Mouse (Mus musculus): ENCODE measurements at regions not wholly inside any gene's neighbourhood (a gene's known extent, or its start where the extent isn't known, plus 50 kb on each side); places are given as distances from the start of the nearest gene placed in this dataset.

DNA sequence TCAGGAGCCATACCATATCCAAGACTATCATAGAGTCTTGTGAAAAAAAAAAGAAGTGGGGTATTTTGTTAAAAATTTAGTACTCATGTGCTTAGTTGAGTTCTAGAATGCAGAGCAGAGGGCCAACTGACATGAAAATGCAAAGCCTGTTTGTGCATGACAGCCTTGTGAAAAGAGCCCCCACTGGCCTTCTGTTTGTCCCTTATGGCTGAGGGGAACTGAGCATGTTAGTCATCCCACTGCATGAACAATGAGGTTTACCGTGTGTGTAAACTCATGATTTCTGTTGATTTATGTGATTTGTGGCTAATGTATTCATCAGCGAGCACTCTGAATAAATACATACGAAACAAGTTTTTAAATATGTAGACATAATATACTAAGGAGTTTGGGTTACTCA, 266.1 kb upstream of the Nox3 start:
- no peak for ATAC-seq (replicated peaks; ENCODE audit: low FRiP score, low TSS enrichment, poor library complexity, severe bottlenecking)

DNA sequence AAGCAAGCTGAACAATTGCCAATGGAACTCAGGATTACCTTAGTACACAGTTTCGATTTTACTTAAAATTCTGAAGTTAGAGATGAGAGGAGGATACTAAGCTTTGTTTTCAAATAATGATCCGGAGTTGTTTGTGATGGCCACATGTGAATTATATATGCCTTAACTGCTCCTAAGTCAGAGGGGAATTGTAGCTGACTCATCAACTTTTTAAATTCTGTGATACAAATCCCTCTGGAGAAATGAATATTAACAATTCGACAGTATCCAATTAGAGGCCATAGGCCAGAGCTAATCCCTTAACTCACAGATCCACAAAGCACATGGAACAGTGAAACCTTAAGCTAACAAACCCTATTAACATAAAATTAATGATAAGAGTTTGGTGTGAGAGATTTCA, 250.5 kb upstream of the Nox3 start:
- ATAC-seq (replicated peaks; ENCODE audit: low FRiP score, low TSS enrichment, poor library complexity, severe bottlenecking), result no peak

DNA sequence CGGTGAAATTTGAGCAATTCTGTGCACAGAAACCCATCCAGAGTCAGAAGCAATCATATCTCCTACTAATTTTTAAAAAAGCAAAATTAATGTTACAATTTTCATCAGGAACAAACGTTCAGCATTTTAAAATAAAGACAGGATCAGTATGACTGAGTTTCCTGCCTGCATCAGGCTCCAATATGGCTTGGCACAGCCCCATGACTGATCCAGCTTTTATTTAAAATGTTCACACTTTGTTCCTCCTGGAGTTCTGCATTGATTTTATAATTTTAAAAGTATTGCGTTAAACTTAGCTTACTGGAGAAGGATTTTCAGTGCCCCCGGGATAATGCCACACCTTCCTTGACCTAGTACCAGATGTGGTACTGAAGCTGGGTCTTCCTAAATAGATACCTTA, 240.3 kb upstream of the Nox3 start:
- no peak for ATAC-seq (replicated peaks; ENCODE audit: low FRiP score, low TSS enrichment, poor library complexity, severe bottlenecking)

DNA sequence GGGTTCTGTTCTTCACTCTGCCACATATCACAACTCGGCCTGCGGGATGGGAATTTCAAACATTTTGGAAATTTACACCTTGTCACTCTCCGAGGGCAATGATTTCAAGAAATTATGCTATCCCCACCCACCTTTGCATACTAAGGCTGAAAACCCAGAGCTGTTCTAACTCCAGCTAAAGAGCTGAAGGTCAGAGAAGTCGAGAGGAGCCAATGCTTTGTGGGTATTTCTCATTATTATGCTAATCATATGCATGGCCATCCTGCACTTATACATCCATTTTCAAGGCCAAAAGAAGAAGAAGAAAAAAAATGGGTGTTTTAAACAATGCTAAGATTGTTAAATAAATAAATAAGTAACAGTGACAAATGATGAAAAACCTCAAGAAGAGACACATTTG, 237.1 kb upstream of the Nox3 start:
- no peak for ATAC-seq (replicated peaks; ENCODE audit: low FRiP score, low TSS enrichment, poor library complexity, severe bottlenecking)

GRCm38 (mm10) chr17:3932071-3932470, 236.0 kb upstream of the Nox3 start:
- no peak for ATAC-seq (replicated peaks; ENCODE audit: low FRiP score, low TSS enrichment, poor library complexity, severe bottlenecking)

DNA sequence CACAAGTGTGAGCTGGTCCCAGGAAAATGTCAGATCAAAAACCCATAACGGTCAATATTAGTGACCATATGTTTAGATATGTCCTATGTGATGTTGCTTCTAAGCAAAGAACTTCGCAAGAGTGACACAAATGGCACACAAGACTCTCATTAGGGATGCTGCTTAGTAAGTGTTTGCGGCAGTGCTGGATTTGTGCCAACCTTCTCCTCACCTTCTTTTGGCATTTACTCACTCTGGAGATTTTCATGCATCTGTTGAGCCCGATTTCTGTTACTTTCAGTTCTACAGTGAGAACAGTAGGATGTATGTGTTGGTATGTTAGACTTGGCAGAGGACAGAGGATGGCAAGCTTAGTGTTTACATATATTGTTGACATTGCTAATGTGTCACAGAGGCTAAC, 231.0 kb upstream of the Nox3 start:
- ATAC-seq (replicated peaks; ENCODE audit: low FRiP score, low TSS enrichment, poor library complexity, severe bottlenecking), result no peak

GRCm38 (mm10) chr17:3920282-3920681, 224.2 kb upstream of the Nox3 start:
- no peak for ATAC-seq (replicated peaks; ENCODE audit: low FRiP score, low TSS enrichment, poor library complexity, severe bottlenecking)

GRCm38 (mm10) chr17:3892826-3893225, 196.8 kb upstream of the Nox3 start:
- ATAC-seq (replicated peaks; ENCODE audit: low FRiP score, low TSS enrichment, poor library complexity, severe bottlenecking), result no peak

- no peak for ATAC-seq (replicated peaks; ENCODE audit: low FRiP score, low TSS enrichment, poor library complexity, severe bottlenecking)
Measured at GRCm38 (mm10) chr17:3883146-3883545, 187.1 kb upstream of the Nox3 start.

- ATAC-seq (replicated peaks; ENCODE audit: low FRiP score, low TSS enrichment, poor library complexity, severe bottlenecking), result no peak
Measured at GRCm38 (mm10) chr17:3879075-3879474, 183.0 kb upstream of the Nox3 start.

DNA sequence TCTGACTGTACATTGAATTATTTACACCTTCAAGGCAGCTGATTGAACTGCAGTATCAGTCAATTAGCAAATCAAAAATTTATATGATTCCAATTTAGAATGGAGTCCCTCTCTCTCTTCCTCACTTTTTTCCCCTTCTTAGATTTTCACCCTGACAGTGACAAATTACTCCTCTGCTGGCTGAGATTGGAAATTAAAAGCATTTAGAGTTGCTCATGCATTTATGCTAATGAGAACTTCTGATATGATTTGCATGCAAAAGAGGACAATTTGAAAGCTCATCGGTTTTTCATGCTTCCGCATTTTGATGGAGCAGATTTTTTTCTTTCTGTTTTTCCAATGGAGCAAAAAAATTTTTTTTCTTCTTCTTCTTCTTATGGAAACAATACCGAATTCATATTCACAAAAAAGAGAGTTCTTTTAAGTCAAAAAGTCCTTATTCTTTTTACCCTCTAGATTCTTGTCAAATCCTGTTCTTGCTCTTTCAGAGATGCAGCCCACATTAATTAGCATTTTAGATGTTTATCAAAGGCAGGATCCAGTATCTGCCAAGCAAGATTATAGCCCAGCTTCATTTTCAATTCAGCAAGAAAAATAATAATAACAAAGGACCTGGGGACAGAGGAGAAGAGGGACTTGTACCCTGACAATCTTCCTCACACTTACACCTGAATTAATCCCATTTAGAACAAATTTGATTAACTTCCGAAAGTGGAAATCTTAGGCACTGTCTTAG, 173.6 kb upstream of the Nox3 start:
- no peak for ATAC-seq (replicated peaks; ENCODE audit: low FRiP score, low TSS enrichment, poor library complexity, severe bottlenecking)

DNA sequence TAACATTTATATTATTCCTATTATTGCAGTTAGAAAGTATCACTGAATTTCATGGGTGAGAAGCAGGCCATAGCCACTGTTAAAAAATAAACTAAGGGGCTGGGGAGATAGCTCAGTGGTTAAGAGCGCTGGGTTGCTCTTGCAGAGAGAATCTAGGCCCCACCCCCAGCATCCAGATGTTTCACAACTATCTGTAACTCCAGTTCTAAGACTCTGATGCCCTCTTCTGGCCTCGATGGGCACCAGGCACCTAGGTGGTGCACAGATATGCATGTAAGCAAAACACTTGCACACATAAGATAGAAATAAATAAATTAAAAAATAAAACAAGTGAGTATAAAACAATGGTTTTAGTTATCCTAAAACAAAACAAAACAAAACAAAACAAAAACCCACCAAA, 166.3 kb upstream of the Nox3 start:
- 0 out of 2 replicates have a peak, but pooled peaks have one; percentile 55 for ATAC-seq (replicated peaks; ENCODE audit: low FRiP score, low TSS enrichment, poor library complexity, severe bottlenecking)

DNA sequence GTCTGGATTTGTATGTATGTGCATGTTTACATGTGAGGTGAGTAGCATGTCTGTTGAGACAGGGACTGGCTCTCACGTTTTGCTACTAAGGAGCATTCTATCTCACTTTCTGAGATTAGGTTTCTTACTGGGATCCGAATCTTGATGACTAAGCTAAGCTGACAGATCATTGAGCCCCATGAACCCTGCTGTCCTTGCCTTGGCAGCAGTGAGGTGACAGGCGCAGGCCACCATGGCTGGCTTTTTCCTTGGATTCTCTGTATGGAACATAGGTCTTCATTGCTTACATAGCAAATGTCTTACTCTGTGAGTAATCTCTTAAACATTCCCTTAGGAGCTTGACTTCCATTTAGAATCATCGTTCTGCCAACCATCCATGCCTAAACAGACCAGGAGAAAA, 140.3 kb upstream of the Nox3 start:
- ATAC-seq (replicated peaks; ENCODE audit: low FRiP score, low TSS enrichment, poor library complexity, severe bottlenecking), result no peak

DNA sequence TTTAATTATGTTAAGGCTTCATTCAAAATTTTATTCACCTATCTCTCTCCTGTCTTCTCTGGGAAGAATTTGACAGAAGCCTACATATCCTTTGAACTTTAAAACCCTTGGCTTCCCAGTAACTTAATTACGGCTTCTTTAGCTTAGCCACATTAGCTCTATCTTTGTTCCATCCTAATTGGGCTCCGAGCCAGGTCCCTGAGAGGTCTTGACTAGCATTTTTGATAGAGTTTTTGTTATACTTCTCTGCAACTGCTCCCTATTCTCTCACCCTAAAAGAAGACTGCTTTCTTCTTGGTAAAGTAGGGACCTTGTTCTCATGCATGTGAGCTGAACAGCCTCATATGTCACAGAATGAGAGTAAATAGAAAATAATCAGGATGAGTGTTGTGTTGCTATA, 115.1 kb upstream of the Nox3 start:
- no peak for ATAC-seq (replicated peaks; ENCODE audit: low FRiP score, low TSS enrichment, poor library complexity, severe bottlenecking)

- ATAC-seq (replicated peaks; ENCODE audit: low FRiP score, low TSS enrichment, poor library complexity, severe bottlenecking), result no peak
Measured at GRCm38 (mm10) chr17:3803507-3803906, 107.4 kb upstream of the Nox3 start.

GRCm38 (mm10) chr17:3792597-3792996, 96.5 kb upstream of the Nox3 start:
- ATAC-seq (replicated peaks; ENCODE audit: low FRiP score, low TSS enrichment, poor library complexity, severe bottlenecking), result peak; percentile 77

- no peak for ATAC-seq (replicated peaks; ENCODE audit: low FRiP score, low TSS enrichment, poor library complexity, severe bottlenecking)
Measured at GRCm38 (mm10) chr17:3782156-3782555, 86.1 kb upstream of the Nox3 start.

- ATAC-seq (replicated peaks; ENCODE audit: low FRiP score, low TSS enrichment, poor library complexity, severe bottlenecking), result no peak
Measured at GRCm38 (mm10) chr17:3777691-3778090, 81.6 kb upstream of the Nox3 start.

DNA sequence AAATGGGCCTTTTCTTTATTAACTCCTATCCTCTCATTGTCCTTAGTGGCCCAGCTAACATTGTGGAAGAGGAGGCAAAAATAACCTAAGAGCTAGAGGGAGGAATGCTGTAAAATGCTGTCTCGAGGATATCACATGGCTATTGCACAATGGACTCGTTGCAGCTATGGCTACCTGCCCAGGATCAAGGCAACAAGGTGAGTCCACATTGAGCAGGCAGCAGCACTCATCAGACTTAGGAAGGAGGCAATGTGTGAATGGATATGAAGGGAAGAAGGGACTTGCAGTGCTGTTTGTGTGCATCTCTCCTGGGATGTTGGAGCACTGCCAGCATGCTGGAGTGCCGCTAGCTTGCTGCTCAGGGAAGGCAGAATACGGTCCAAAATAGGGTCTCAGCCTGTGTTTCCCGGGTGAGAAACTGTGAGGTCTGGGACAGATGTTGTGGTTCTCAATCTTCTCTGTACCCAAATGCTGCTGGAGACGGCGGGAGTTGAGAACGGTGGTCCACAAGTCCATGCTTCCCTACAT, 51.8 kb upstream of the Nox3 start:
- ATAC-seq (replicated peaks; ENCODE audit: low FRiP score, low TSS enrichment, poor library complexity, severe bottlenecking), result no peak

Measured in megakaryocyte-erythroid progenitor cell, adult 5-6 weeks (primary cell).